Mouse (Mus musculus) testis, adult 2 months (tissue): ENCODE results near the gene Id3. TPM values are rescaled to one million over a fixed set of nuclear protein-coding genes. Genes with fewer than 3 reads are reported as not detected.

Experiments
- H3K27ac ChIP-seq: fragments of 200-500 bp; 2 replicates; pipeline ENCODE4 v1.5.1; 2012; ENCODE audit warnings: low read depth, low read length; ENCODE audit not compliant: control insufficient read depth, insufficient read depth
- H3K27me3 ChIP-seq: fragments of 200-500 bp; 2 replicates; pipeline ENCODE4 v1.6.1; 2012; ENCODE audit warnings: mild to moderate bottlenecking, low read length, moderate library complexity; ENCODE audit not compliant: control insufficient read depth, insufficient read depth
- H3K36me3 ChIP-seq: fragments of 200-500 bp; 2 replicates; pipeline ENCODE4 v1.6.1; 2012; ENCODE audit warnings: mild to moderate bottlenecking, low read length; ENCODE audit not compliant: control insufficient read depth, insufficient read depth
- H3K4me1 ChIP-seq: fragments of 200-500 bp; 2 replicates; pipeline ENCODE4 v1.6.1; 2012; ENCODE audit warnings: low read length; ENCODE audit not compliant: control insufficient read depth, insufficient read depth
- H3K4me3 ChIP-seq: fragments of 200-500 bp; 2 replicates; pipeline ENCODE4 v1.5.1; 2012; ENCODE audit warnings: low read depth, mild to moderate bottlenecking, low read length, moderate library complexity, mixed read lengths; ENCODE audit not compliant: control insufficient read depth
- CTCF ChIP-seq: fragments of 200-500 bp; IDR thresholded peaks from 2 replicates; pipeline ENCODE4 v1.5.1; 2012; ENCODE audit warnings: low read depth, mild to moderate bottlenecking, inconsistent platforms, low read length, moderate library complexity; ENCODE audit not compliant: control insufficient read depth, insufficient read depth, insufficient replicate concordance
- POLR2A ChIP-seq: fragments of 200-500 bp; IDR thresholded peaks from 2 replicates; pipeline ENCODE4 v1.6.1; 2012; ENCODE audit warnings: low read depth, mild to moderate bottlenecking, inconsistent platforms, low read length, moderate library complexity; ENCODE audit not compliant: control insufficient read depth
- polyA plus RNA-seq: library from polyadenylated mRNA; depleted of rRNA; stranded (reverse); fragments of >200 nt; gene quantifications from 2 replicates; pipeline ENCODE4 v1.2.3, GENCODE M21; 2012

The Id3 gene
- polyA plus RNA-seq, 1 experiment = 8.0 TPM

GRCm38 (mm10) chr4:136177244-136177611 lies 33.9 kb downstream of the Id3 start:
- Histone ChIP-seq H3K27ac (no peak overlapping the region), H3K36me3 (no peaks in the 10 kb centered on the region), H3K4me3 (no peak overlapping the region), H3K27me3 (no peaks in the 10 kb centered on the region; the same call in 1 of the 2 replicates), H3K4me1 (peaks cover 22% of the 10 kb centered on the region)
- TF ChIP-seq POLR2A (no peak), CTCF (no peak)

DNA sequence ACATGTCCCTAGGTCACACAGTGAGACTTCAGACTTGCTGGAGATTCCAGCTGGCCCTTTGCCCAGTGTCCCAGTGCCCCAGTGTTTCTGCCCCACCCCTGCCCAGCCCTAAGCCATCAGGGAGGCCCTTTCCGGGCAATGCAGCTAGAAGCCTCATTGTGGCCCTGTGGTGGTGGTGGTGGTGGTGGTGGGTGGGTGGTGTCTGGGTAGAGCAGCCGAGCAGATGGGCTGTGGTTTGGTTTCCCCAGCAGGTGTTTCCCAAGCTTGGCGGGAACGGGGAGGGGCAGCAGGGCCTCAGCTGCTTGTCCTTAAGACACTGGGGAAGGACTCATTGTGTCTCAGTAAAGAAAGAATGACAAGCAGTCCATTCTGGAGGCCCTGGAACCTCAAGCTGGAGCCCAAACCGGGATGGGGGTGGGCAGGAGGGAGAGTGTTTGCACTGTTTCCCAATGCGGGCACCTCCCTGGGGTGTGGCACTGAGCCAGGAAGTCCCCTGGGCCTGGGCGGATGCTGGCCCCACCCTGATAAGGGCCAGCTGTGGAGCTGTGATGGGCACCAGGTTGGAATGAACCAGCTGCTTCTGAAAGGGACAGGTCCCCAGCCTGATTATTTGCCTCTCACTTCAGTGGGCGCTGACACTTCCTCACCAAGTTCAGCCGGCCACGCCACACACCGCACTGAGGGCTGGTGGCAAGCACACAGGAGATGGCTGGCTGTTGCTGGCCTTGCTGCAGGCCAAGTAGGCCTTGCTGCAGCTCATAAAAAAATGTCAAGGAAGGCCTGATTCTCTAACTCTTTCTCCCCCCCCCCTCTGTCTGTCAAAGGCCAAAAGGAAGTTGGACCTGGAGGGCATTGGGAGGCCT lies 34.5 kb downstream of the Id3 start:
- no peak overlapping the region for H3K27ac ChIP-seq
- H3K36me3 ChIP-seq = no peaks in the 10 kb centered on the region
- H3K4me1 ChIP-seq = peaks cover 17% of the 10 kb centered on the region
- no peak overlapping the region for H3K4me3 ChIP-seq
- no peaks in the 10 kb centered on the region; the same call in 1 of the 2 replicates for H3K27me3 ChIP-seq
- TF ChIP-seq POLR2A (no peak), CTCF (no peak)

DNA sequence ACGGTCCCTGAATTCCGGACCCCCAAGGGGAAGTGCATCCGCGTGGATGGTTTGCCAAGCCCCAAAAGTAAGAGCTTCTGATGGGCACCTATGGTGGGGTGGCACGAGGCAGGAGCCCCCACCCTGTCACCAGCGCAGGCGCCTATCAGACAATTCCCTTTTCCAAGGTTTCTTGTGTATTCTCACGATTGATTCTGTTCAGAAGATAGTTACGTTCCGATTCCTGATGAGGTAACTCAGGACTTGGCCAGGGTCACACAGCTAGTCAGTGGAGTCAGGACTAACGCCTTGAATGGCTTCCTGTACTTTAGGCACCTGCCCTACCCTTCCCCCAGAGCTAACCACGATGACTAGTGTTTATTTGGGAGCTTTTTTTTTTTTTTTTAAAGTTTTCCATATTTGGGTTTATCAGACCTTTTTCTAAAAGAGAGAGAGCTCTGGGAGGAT lies 35.2 kb downstream of the Id3 start:
- Histone ChIP-seq H3K27ac (no peak overlapping the region), H3K4me1 (peaks cover 10% of the 10 kb centered on the region), H3K4me3 (no peak overlapping the region), H3K36me3 (no peaks in the 10 kb centered on the region), H3K27me3 (no peaks in the 10 kb centered on the region; the same call in 1 of the 2 replicates)
- TF ChIP-seq CTCF (no peak), POLR2A (no peak)

DNA sequence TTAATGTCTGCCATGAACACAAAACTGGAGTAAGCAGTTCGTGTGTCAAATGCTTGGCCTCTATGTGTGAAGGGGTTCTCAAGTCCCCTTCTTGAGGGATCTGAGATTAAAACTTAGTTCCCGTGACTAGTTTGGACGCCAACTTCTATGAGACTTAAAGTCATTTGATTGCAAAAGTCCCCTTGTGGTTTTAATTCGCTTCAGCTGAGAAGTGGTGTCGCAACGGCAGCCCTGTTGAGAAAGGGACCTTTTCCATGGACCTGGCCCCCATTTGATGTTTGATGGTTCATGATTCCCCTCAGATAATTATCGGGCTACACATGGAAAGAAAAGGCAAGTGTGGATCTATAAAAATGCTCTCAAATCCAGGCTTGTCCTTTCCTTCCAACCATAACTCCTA lies 36.2 kb downstream of the Id3 start:
- Histone ChIP-seq H3K27me3 (no peaks in the 10 kb centered on the region; the same call in 1 of the 2 replicates), H3K36me3 (no peaks in the 10 kb centered on the region), H3K4me3 (no peak overlapping the region), H3K27ac (no peak overlapping the region), H3K4me1 (peaks cover 10% of the 10 kb centered on the region)
- TF ChIP-seq POLR2A = no peak

GRCm38 (mm10) chr4:136179998-136180397 lies 36.7 kb downstream of the Id3 start:
- peaks cover 10% of the 10 kb centered on the region for H3K4me1 ChIP-seq
- H3K36me3 ChIP-seq = no peaks in the 10 kb centered on the region
- peak overlapping the region; percentile 58 for H3K4me3 ChIP-seq

DNA sequence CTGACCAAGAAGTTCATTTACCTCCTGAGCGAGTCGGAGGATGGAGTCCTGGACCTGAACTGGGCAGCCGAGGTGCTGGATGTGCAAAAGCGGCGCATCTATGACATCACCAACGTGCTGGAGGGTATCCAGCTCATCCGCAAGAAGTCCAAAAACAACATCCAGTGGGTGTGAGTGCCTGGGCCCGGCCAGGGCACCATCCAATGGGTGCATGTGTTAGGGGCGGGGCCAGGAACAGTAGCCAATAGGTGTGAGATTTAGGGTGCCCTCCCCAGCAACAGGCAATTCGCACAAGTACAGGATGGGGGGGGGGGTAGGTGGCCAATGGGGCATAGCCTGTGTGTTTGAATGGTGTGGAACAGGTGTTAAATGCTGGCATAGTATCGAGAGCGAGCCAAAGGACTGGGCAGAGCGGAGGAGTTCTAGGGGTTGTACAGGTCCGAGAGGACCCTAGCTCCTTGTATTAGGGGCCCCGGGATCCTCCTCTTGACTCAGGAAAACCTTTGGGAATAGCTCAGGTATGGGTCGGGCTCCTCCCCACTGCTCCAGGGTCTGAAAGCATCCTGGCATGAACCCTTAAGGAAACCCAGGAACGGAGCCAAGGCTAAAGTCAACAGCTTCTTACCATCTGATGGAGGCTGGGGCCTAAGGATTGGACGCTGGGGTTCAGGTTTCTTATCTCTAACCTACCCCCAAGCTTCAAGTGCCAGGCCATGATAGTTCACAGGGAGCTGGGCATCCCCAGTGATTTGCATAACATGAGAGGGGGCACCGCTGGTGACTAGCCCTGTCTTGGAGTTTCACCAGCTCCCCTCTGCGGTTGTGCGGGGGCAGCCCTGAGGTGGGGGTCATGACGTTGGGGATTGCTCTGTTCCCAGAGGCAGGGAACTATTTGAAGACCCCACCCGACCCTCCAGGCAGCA lies 37.4 kb downstream of the Id3 start:
- TF ChIP-seq POLR2A = no peak
- TF ChIP-seq CTCF = no peak
- Histone ChIP-seq H3K4me1 (peaks cover 10% of the 10 kb centered on the region), H3K27ac (peak overlapping the region; percentile 23; the same call in 1 of the 2 replicates), H3K4me3 (peak overlapping the region; percentile 58), H3K27me3 (no peaks in the 10 kb centered on the region; the same call in 1 of the 2 replicates), H3K36me3 (no peaks in the 10 kb centered on the region)

More at GRCm38 (mm10) chr4:136179998-136180397, 36.7 kb downstream of the Id3 start:
- Histone ChIP-seq H3K27me3 (no peaks in the 10 kb centered on the region; the same call in 1 of the 2 replicates), H3K27ac (peak overlapping the region; percentile 23; the same call in 1 of the 2 replicates)
- TF ChIP-seq POLR2A = no peak
- peak; percentile 94 for TF ChIP-seq CTCF

- H3K36me3 ChIP-seq = no peaks in the 10 kb centered on the region
- H3K27me3 ChIP-seq = no peaks in the 10 kb centered on the region; the same call in 1 of the 2 replicates
- TF ChIP-seq POLR2A (no peak), CTCF (no peak)
- no peak overlapping the region for H3K4me3 ChIP-seq
- H3K4me1 ChIP-seq = peaks cover 10% of the 10 kb centered on the region
- no peak overlapping the region for H3K27ac ChIP-seq
Measured at GRCm38 (mm10) chr4:136181367-136181766, 38.1 kb downstream of the Id3 start.
